Mouse (Mus musculus) cerebellum, adult 2 months (tissue): ENCODE measurements around the gene Kif5c. TPM values are rescaled to one million over a fixed set of nuclear protein-coding genes. Genes with fewer than 3 reads are reported as not detected.

ENCODE experiments used
- DNase-seq, 2 experiments: peaks; one replicate each; pipeline ENCODE4 v3.0.0; 2021
- H3K27ac ChIP-seq: fragments of 200-500 bp; 2 replicates; pipeline ENCODE4 v1.5.1; 2012; ENCODE audit warnings: low read length, control low read depth, inconsistent platforms; ENCODE audit not compliant: insufficient read depth
- H3K27me3 ChIP-seq: fragments of 200-500 bp; 2 replicates; pipeline ENCODE4 v1.6.1; 2012; ENCODE audit warnings: inconsistent platforms, mild to moderate bottlenecking, low read length, moderate library complexity; ENCODE audit not compliant: control insufficient read depth, insufficient read depth
- H3K4me1 ChIP-seq: fragments of 200-500 bp; 2 replicates; pipeline ENCODE4 v1.6.1; 2011; ENCODE audit warnings: low read length; ENCODE audit not compliant: control insufficient read depth, insufficient read depth
- H3K4me3 ChIP-seq: fragments of 200-500 bp; replicated peaks from 2 replicates; pipeline ENCODE3; 2011; ENCODE audit warnings: mild to moderate bottlenecking, low read depth, low read length, control low read depth; ENCODE audit not compliant: insufficient read depth
- CTCF ChIP-seq: fragments of 200-500 bp; IDR thresholded peaks from 2 replicates; pipeline ENCODE4 v1.5.1; 2011; ENCODE audit warnings: low read depth, mild to moderate bottlenecking, control low read depth, low read length, moderate library complexity, borderline replicate concordance; ENCODE audit not compliant: insufficient read depth
- POLR2A ChIP-seq: fragments of 200-500 bp; IDR thresholded peaks from 2 replicates; pipeline ENCODE4 v1.6.1; 2011; ENCODE audit warnings: low read length, control low read depth, borderline replicate concordance; ENCODE audit not compliant: insufficient read depth
- WGBS: fragments of 180-500 bp; shearing (Covaris S2); methylation state at CpG from one replicate; pipeline ENCODE4 v1.1.7; 2018; 5-methylcytosine and 5-hydroxymethylcytosine counted together
- polyA plus RNA-seq: library from polyadenylated mRNA; depleted of rRNA; stranded (reverse); fragments of >200 nt; gene quantifications from 2 replicates; pipeline ENCODE4 v1.2.3, GENCODE M21; 2012

Gene Kif5c
- polyA plus RNA-seq, 1 experiment, result 257 TPM

DNA sequence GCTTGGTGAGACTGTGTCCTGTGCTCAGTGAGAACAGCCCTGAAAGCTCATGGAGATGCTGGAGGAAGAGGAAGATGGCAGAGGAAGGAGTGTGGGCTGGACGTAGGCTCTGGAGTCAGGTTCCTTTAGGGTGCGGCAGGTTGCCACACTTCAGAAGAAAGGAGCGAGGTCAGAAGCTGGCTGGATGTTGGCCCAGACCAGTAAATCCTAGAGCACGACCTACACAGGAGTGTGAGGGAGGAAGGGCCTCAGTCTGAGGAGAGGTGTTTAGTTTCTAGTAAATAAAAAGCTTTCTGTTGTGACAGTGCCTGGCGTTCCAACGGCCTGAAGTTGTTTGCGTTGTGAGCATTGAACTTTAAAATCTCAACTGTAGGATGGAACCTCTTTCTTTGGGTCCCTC lies 59.3 kb downstream of the Kif5c start:
- no peak overlapping the region for H3K27ac ChIP-seq
- 51% methylated on average over 7 of the region's 7 CpGs for WGBS

GRCm38 (mm10) chr2:49679135-49679964 lies 60.3 kb downstream of the Kif5c start:
- TF ChIP-seq POLR2A (no peak), CTCF (no peak)
- Histone ChIP-seq H3K4me3 (no peak overlapping the region), H3K27me3 (no peaks in the 10 kb centered on the region), H3K27ac (no peak overlapping the region), H3K4me1 (peaks cover 42% of the 10 kb centered on the region)
- 68% methylated on average over 16 of the region's 16 CpGs for WGBS
- DNase-seq, result peak in 1 of 2 experiments; percentile 7

More for the DNA sequence above, 59.3 kb downstream of the Kif5c start:
- H3K27me3 ChIP-seq, result no peaks in the 10 kb centered on the region
- peaks cover 43% of the 10 kb centered on the region for H3K4me1 ChIP-seq
- DNase-seq, result peak in 1 of 2 experiments; percentile 10
- no peak overlapping the region for H3K4me3 ChIP-seq
- no peak for TF ChIP-seq POLR2A
- no peak for TF ChIP-seq CTCF

GRCm38 (mm10) chr2:49682754-49683153 lies 63.7 kb downstream of the Kif5c start:
- Histone ChIP-seq H3K4me1 (peaks cover 21% of the 10 kb centered on the region), H3K4me3 (no peak overlapping the region), H3K27me3 (no peaks in the 10 kb centered on the region), H3K27ac (no peak overlapping the region)
- no peak for TF ChIP-seq CTCF
- TF ChIP-seq POLR2A, result no peak
- 91% methylated on average over 6 of the region's 6 CpGs for WGBS
- no peak for DNase-seq

- 47% methylated on average over 2 of the region's 2 CpGs for WGBS
- DNase-seq, result no peak
- Histone ChIP-seq H3K4me3 (no peak overlapping the region), H3K4me1 (peaks cover 15% of the 10 kb centered on the region), H3K27ac (no peak overlapping the region), H3K27me3 (no peaks in the 10 kb centered on the region)
- no peak for TF ChIP-seq POLR2A
These were observed 65.7 kb downstream of the Kif5c start for GRCm38 (mm10) chr2:49684808-49685207.

DNA sequence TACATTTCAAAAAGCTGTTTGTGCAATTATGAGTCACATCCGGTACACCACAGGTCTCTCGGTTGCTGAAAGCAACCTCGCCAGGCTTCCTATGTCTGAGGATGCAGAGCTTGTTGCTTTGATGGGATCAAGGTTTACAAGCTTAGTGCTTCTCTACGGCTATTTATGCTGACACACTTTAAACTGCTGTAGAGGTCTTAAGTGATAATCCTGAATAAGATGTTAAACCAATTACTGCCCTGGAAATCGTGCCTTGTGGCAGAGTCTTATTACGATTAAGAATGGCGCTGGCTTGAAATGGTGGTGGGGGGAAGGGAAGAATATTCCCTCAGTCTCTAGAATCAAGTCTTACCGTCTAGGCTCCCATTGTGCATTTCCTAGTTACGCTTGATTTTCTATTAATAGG lies 71.3 kb downstream of the Kif5c start:
- no peak for DNase-seq
- 77% methylated on average over 9 of the region's 9 CpGs for WGBS
- Histone ChIP-seq H3K27ac (no peak overlapping the region), H3K27me3 (no peaks in the 10 kb centered on the region), H3K4me3 (no peak overlapping the region), H3K4me1 (peaks cover 33% of the 10 kb centered on the region)
- TF ChIP-seq CTCF (no peak), POLR2A (no peak)

GRCm38 (mm10) chr2:49691441-49691840 lies 72.3 kb downstream of the Kif5c start:
- Histone ChIP-seq H3K4me3 (no peak overlapping the region), H3K27ac (no peak overlapping the region), H3K4me1 (peaks cover 33% of the 10 kb centered on the region), H3K27me3 (no peaks in the 10 kb centered on the region)
- no peak for DNase-seq
- 62% methylated on average over 5 of the region's 5 CpGs for WGBS
- no peak for TF ChIP-seq POLR2A
- no peak for TF ChIP-seq CTCF

DNA sequence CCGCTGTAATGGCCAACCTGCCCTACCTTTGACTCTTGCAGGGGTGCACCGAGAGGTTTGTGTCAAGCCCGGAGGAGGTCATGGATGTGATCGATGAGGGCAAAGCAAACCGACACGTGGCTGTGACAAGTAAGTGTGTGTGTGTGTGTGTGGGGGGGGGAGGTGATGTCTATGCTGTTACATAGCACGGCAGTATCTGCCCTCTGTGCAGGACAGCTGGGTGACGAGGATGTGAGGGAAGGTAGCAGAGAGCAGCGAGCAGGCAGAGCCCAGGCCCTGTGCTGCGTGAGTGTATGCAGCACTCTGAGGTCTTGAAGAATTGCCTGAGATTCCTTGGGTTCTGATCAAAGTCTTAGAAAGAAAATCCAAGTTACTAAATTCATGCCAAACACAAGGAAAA lies 75.6 kb downstream of the Kif5c start:
- TF ChIP-seq CTCF, result no peak
- TF ChIP-seq POLR2A, result no peak
- WGBS, result 59% methylated on average over 10 of the region's 10 CpGs
- DNase-seq, result no peak
- peaks cover 29% of the 10 kb centered on the region for H3K4me1 ChIP-seq
- H3K27me3 ChIP-seq, result no peaks in the 10 kb centered on the region
- H3K27ac ChIP-seq, result no peak overlapping the region; the same call in 1 of the 2 replicates
- H3K4me3 ChIP-seq, result no peak overlapping the region

GRCm38 (mm10) chr2:49695461-49695860 lies 76.4 kb downstream of the Kif5c start:
- 80% methylated on average over 3 of the region's 3 CpGs for WGBS
- no peak for DNase-seq
- no peak overlapping the region for H3K4me3 ChIP-seq
- no peak overlapping the region for H3K27ac ChIP-seq
- H3K4me1 ChIP-seq, result peaks cover 26% of the 10 kb centered on the region
- no peaks in the 10 kb centered on the region for H3K27me3 ChIP-seq
- no peak for TF ChIP-seq CTCF
- no peak for TF ChIP-seq POLR2A
